Mouse (Mus musculus) layer of hippocampus, adult 18-20 months (tissue): ENCODE results near the gene Plac9b. TPM values are rescaled to one million over a fixed set of nuclear protein-coding genes. Genes with fewer than 3 reads are reported as not detected.

ENCODE experiments used
- total RNA-seq, 2 experiments: library from RNA; stranded (reverse); gene quantifications; 2 replicates each; pipeline ENCODE4 v1.2.3; 2021

The Plac9b gene
- total RNA-seq, 2 experiments from 2014 or later, result 3.1 to 6.9 TPM

Other genes starting within 250 kb of the Plac9b start
- not detected for gene Cphx1, start 244.2 kb downstream of the Plac9b start, total RNA-seq
- gene Duxbl1, start 203.9 kb downstream of the Plac9b start, total RNA-seq, result under 1 TPM in 1 of 2 experiments, not detected in 1; 0.50 TPM
- gene Gm9780, start 139.8 kb downstream of the Plac9b start, total RNA-seq, result 1 to 10 TPM; 1.9 to 3.7 TPM
- gene Tmem254c, start 115.1 kb downstream of the Plac9b start, total RNA-seq, result 10 to 100 TPM; 17.4 to 17.6 TPM
- gene Cphx2, start 101.0 kb downstream of the Plac9b start, total RNA-seq, result not detected
- not detected for gene Cphx3, start 100.2 kb downstream of the Plac9b start, total RNA-seq
- gene Duxbl2, start 64.1 kb downstream of the Plac9b start, total RNA-seq, result under 1 TPM in 1 of 2 experiments, not detected in 1; 0.91 TPM
- 10 to 100 TPM in 1 of 2 experiments, 1 to 10 TPM in 1; 9.5 to 10.9 TPM for gene Tmem254b, start 24.6 kb upstream of the Plac9b start, total RNA-seq
- under 1 TPM in 1 of 2 experiments, not detected in 1; 0.92 TPM for gene Duxbl3, start 75.5 kb upstream of the Plac9b start, total RNA-seq